Mouse (Mus musculus) erythroblast, embryonic 14.5 days (primary cell): ENCODE measurements around the gene Ncor1.

ENCODE experiments used
- GATA1 ChIP-seq: IDR thresholded peaks from 2 replicates; pipeline ENCODE4 v1.6.1; 2012; ENCODE audit warnings: low read length, inconsistent platforms, mixed read lengths
- TAL1 ChIP-seq: IDR thresholded peaks from 3 replicates; pipeline ENCODE4 v1.6.1; 2012; ENCODE audit warnings: low read length, inconsistent platforms, mixed read lengths

DNA sequence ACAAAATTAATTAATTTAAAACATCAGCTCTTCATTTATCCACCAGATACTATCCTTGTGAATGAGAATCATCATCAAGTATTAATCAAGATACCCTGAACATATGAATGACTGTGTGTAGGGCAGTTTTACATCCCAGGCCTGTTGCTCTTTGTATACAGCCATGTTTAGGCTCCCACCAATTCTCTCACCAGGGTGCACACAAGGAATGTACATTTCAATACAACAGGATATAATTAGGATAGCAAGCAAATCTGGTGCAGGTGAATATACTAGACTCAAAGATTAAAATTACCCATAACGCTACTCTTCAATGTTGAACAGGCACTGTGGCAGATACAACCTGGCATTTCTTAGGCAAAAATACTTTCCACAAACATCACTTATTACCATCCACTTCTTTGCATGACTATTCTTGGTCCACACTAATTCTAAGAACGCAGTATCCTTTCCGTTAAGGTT, 2.3 kb downstream of the Ncor1 start:
- TF ChIP-seq TAL1 (no peak), GATA1 (no peak)
